Mouse (Mus musculus): Measurements from ENCODE around the gene Epn1. TPM values are rescaled to one million over a fixed set of nuclear protein-coding genes. Genes with fewer than 3 reads are reported as not detected.
A peak's percentile ranks its signal among the peaks of the same experiment; 100 is the strongest.

Epn1 gene
- polyA plus RNA-seq, 1 experiment from 2014 or later: 79.6 TPM

DNA sequence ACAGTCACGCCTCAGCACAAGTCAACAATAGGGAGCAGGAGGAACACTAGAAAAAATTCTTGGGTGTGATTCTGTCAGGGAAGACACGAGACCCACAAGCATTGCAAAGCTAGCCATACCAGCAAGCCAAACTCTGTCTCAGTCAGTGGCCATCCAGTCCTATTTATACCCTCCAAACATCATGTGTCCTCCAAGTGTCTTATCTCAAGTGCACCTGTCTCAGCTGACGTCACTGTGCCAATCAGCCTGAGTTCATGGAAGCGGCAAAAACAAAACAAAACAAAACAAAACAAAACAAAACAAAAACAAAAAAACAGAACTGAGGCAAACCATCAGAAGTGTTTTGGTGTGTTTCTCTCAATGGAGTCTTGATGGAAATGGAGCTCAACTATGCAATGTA, 28.2 kb downstream of the Epn1 start:
- H3K9ac ChIP-seq: no peak overlapping the region
- H3K27ac ChIP-seq: no peak overlapping the region
- H3K4me3 ChIP-seq: no peak overlapping the region
- H3K9me3 ChIP-seq (replicated peaks): no peaks in the 10 kb centered on the region
- H3K4me2 ChIP-seq (replicated peaks): no peak overlapping the region
- no peaks in the 10 kb centered on the region for H3K4me1 ChIP-seq
- WGBS: 84% methylated on average over 4 of the region's 4 CpGs
- no peaks in the 10 kb centered on the region for H3K27me3 ChIP-seq
- no peaks in the 10 kb centered on the region for H3K36me3 ChIP-seq
- ATAC-seq (ENCODE audit: low FRiP score): no peak

- H3K27ac ChIP-seq: no peak overlapping the region
- ATAC-seq (ENCODE audit: low FRiP score): no peak
- no peaks in the 10 kb centered on the region for H3K4me1 ChIP-seq
- no peak overlapping the region for H3K9ac ChIP-seq
- no peak overlapping the region for H3K4me2 ChIP-seq (replicated peaks)
- no peaks in the 10 kb centered on the region for H3K9me3 ChIP-seq (replicated peaks)
- WGBS: 85% methylated on average over 8 of the region's 8 CpGs
- no peaks in the 10 kb centered on the region for H3K27me3 ChIP-seq
- no peak overlapping the region for H3K4me3 ChIP-seq
- H3K36me3 ChIP-seq: no peaks in the 10 kb centered on the region
Measured at GRCm38 (mm10) chr7:5109301-5109700, 29.3 kb downstream of the Epn1 start.

- Histone ChIP-seq H3K36me3 (no peaks in the 10 kb centered on the region), H3K4me2 (replicated peaks) (no peak overlapping the region), H3K9ac (no peak overlapping the region), H3K27me3 (no peaks in the 10 kb centered on the region), H3K4me3 (no peak overlapping the region), H3K9me3 (replicated peaks) (no peaks in the 10 kb centered on the region), H3K4me1 (no peaks in the 10 kb centered on the region), H3K27ac (no peak overlapping the region)
- no peak for ATAC-seq (ENCODE audit: low FRiP score)
- 41% methylated on average over 3 of the region's 3 CpGs for WGBS
Measured at GRCm38 (mm10) chr7:5112701-5113100, 32.7 kb downstream of the Epn1 start.

- Histone ChIP-seq H3K27ac (no peak within 1 kb of the TSS), H3K27me3 (no peaks in the 10 kb centered on the region), H3K36me3 (no peaks in the 10 kb centered on the region), H3K4me3 (no peak within 1 kb of the TSS), H3K9me3 (replicated peaks) (no peaks in the 10 kb centered on the region; the same call in 1 of the 2 replicates), H3K9ac (no peak within 1 kb of the TSS), H3K4me1 (no peaks in the 10 kb centered on the region), H3K4me2 (replicated peaks) (no peak within 1 kb of the TSS)
- ATAC-seq (ENCODE audit: low FRiP score): no peak
- 89% methylated on average over 3 of the region's 3 CpGs for WGBS
Measured at GRCm38 (mm10) chr7:5116850-5117249, 36.8 kb downstream of the Epn1 start, which contains the start of gene Rfpl4. Rfpl4 (minus strand) TSS chr7:5116950.

DNA sequence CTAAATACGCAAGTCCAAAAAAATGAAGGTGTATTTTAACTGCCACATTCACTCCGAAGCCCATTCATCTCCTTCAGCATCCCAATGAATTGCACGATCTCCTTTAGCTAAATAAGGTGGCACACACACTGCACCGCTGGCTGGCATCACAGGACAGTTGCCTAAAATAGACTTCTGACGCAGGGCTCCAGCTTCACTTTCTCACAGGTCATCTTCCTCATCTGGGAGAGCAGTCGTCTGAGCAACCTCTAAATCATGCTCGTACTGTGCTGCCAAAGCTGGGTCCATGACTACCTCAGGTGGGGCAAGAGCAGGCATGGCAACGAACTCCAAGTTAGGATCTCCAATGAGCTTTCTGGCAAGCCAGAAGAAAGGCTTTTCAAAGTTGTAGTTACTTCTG, 45.0 kb downstream of the Epn1 start:
- H3K27ac ChIP-seq: no peak overlapping the region
- no peak overlapping the region for H3K4me2 ChIP-seq (replicated peaks)
- 92% methylated on average over 8 of the region's 8 CpGs for WGBS
- no peak for ATAC-seq (ENCODE audit: low FRiP score)
- H3K27me3 ChIP-seq: no peaks in the 10 kb centered on the region; the same call in 1 of the 2 replicates
- no peak overlapping the region for H3K4me3 ChIP-seq
- H3K9me3 ChIP-seq (replicated peaks): no peaks in the 10 kb centered on the region; the same call in 1 of the 2 replicates
- no peak overlapping the region for H3K9ac ChIP-seq
- H3K36me3 ChIP-seq: no peaks in the 10 kb centered on the region
- no peaks in the 10 kb centered on the region for H3K4me1 ChIP-seq

GRCm38 (mm10) chr7:5125549-5126406, 45.7 kb downstream of the Epn1 start, which contains the start of gene Rasl2-9:
Rasl2-9 (minus strand) TSS chr7:5125950.
- Histone ChIP-seq H3K9me3 (replicated peaks) (no peaks in the 10 kb centered on the region; the same call in 1 of the 2 replicates), H3K27me3 (no peaks in the 10 kb centered on the region; the same call in 1 of the 2 replicates), H3K4me1 (no peaks in the 10 kb centered on the region), H3K9ac (peak within 1 kb of the TSS; percentile 39), H3K4me2 (replicated peaks) (peak within 1 kb of the TSS; percentile 56), H3K36me3 (no peaks in the 10 kb centered on the region), H3K27ac (no peak within 1 kb of the TSS), H3K4me3 (peak within 1 kb of the TSS; percentile 31)
- 20% methylated on average over 42 of the region's 42 CpGs for WGBS
- peak; percentile 81 for ATAC-seq (ENCODE audit: low FRiP score)

Small RNAs within 50 kb of the gene (microRNA-seq; reads per million reads assigned to microRNA genes)
- not detected for gene Gm26217

Other genes with a start within 250 kb of the Epn1 start
- gene Shisa7, start 235.5 kb upstream of the Epn1 start, polyA plus RNA-seq (2016; fragmentation: Nextera tagmentation; extraction: Ambion mirVana): 5.3 and 6.7 TPM in 2 replicates
- 5.1 and 7.0 TPM in 2 replicates for gene Isoc2b, start 210.0 kb upstream of the Epn1 start, polyA plus RNA-seq (2016; fragmentation: Nextera tagmentation; extraction: Ambion mirVana)
- 0.88 and 1.2 TPM in 2 replicates for gene Isoc2a, start 203.1 kb upstream of the Epn1 start, polyA plus RNA-seq (2016; fragmentation: Nextera tagmentation; extraction: Ambion mirVana)
- not detected in 2 replicates for gene Gm36210, start 173.7 kb upstream of the Epn1 start, polyA plus RNA-seq (2016; fragmentation: Nextera tagmentation; extraction: Ambion mirVana)
- gene Zfp628, start 165.0 kb upstream of the Epn1 start, polyA plus RNA-seq (2016; fragmentation: Nextera tagmentation; extraction: Ambion mirVana): 4.3 and 4.8 TPM in 2 replicates
- gene Nat14, start 158.2 kb upstream of the Epn1 start, polyA plus RNA-seq (2016; fragmentation: Nextera tagmentation; extraction: Ambion mirVana): 12.3 and 14.3 TPM in 2 replicates
- gene Ssc5d, start 154.4 kb upstream of the Epn1 start, polyA plus RNA-seq (2016; fragmentation: Nextera tagmentation; extraction: Ambion mirVana): 1.6 and 2.2 TPM in 2 replicates
- not detected in 2 replicates for gene Sbk2, start 115.8 kb upstream of the Epn1 start, polyA plus RNA-seq (2016; fragmentation: Nextera tagmentation; extraction: Ambion mirVana)
- 0.19 and 0.23 TPM in 2 replicates for gene Sbk3, start 109.1 kb upstream of the Epn1 start, polyA plus RNA-seq (2016; fragmentation: Nextera tagmentation; extraction: Ambion mirVana)
- gene Zfp579, start 84.1 kb upstream of the Epn1 start, polyA plus RNA-seq (2016; fragmentation: Nextera tagmentation; extraction: Ambion mirVana): 57.8 and 61.4 TPM in 2 replicates
- gene Zfp524, start 65.8 kb upstream of the Epn1 start, polyA plus RNA-seq (2016; fragmentation: Nextera tagmentation; extraction: Ambion mirVana): 8.5 and 9.1 TPM in 2 replicates
- gene Fiz1, start 65.5 kb upstream of the Epn1 start, polyA plus RNA-seq (2016; fragmentation: Nextera tagmentation; extraction: Ambion mirVana): 59.6 and 60.1 TPM in 2 replicates
- gene Gm44973, start 64.7 kb upstream of the Epn1 start, polyA plus RNA-seq (2016; fragmentation: Nextera tagmentation; extraction: Ambion mirVana): 0.32 TPM in 1 of 2 replicates, not detected in the other
- 9.0 and 9.3 TPM in 2 replicates for gene Zfp865, start 59.9 kb upstream of the Epn1 start, polyA plus RNA-seq (2016; fragmentation: Nextera tagmentation; extraction: Ambion mirVana)
- 17.4 and 19.9 TPM in 2 replicates for gene Ccdc106, start 59.7 kb upstream of the Epn1 start, polyA plus RNA-seq (2016; fragmentation: Nextera tagmentation; extraction: Ambion mirVana)
- 0.44 TPM in 1 of 2 replicates, not detected in the other for gene 4632433K11Rik, start 46.1 kb upstream of the Epn1 start, polyA plus RNA-seq (2016; fragmentation: Nextera tagmentation; extraction: Ambion mirVana)
- gene Zfp784, start 41.8 kb upstream of the Epn1 start, polyA plus RNA-seq (2016; fragmentation: Nextera tagmentation; extraction: Ambion mirVana): 6.1 and 6.9 TPM in 2 replicates
- 45.4 and 51.8 TPM in 2 replicates for gene Zfp580, start 28.7 kb upstream of the Epn1 start, polyA plus RNA-seq (2016; fragmentation: Nextera tagmentation; extraction: Ambion mirVana)
- gene U2af2, start 18.1 kb upstream of the Epn1 start, polyA plus RNA-seq (2016; fragmentation: Nextera tagmentation; extraction: Ambion mirVana): 136 and 138 TPM in 2 replicates
- not detected in 2 replicates for gene Rfpl4, start 36.7 kb downstream of the Epn1 start, polyA plus RNA-seq (2016; fragmentation: Nextera tagmentation; extraction: Ambion mirVana)
- gene Rasl2-9, start 45.7 kb downstream of the Epn1 start, polyA plus RNA-seq (2016; fragmentation: Nextera tagmentation; extraction: Ambion mirVana): 0.31 and 0.41 TPM in 2 replicates
- gene Vmn1r55, start 69.4 kb downstream of the Epn1 start, polyA plus RNA-seq (2016; fragmentation: Nextera tagmentation; extraction: Ambion mirVana): not detected in 2 replicates
- gene Vmn1r56, start 116.5 kb downstream of the Epn1 start, polyA plus RNA-seq (2016; fragmentation: Nextera tagmentation; extraction: Ambion mirVana): not detected in 2 replicates
- gene Vmn1r57, start 138.3 kb downstream of the Epn1 start, polyA plus RNA-seq (2016; fragmentation: Nextera tagmentation; extraction: Ambion mirVana): not detected in 2 replicates

Data from hindbrain, embryonic 12.5 days (tissue).